Mouse (Mus musculus) right cerebral cortex, postnatal 36 days (tissue): ENCODE data around the gene Runx2.

Experiments
- DNase-seq, 2 experiments: peaks; one replicate each; pipeline ENCODE4 v3.0.0; 2022; ENCODE audit warnings: low spot score in 2 of 2, mixed read lengths in 1 of 2

Gene Runx2

DNA sequence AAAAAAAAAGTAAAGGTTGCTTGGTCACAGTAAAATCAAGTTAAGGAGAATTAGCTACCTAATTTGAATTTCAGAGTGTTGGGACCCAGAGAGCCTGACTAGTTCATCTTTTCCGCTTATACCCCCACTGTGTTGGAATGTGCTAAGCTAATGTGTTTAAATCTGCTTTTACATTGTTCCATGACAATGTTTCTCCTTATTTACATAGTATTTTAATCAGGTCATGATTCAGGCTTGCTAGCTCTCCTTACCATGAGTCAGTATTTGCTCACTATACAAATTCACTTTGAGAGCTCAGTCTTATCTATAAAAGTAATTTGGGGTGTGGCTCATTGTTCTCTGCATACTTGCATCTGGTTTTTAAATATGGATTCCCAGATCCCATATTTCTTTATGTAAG, 47.2 kb downstream of the Runx2 start:
- DNase-seq, result no peak

DNA sequence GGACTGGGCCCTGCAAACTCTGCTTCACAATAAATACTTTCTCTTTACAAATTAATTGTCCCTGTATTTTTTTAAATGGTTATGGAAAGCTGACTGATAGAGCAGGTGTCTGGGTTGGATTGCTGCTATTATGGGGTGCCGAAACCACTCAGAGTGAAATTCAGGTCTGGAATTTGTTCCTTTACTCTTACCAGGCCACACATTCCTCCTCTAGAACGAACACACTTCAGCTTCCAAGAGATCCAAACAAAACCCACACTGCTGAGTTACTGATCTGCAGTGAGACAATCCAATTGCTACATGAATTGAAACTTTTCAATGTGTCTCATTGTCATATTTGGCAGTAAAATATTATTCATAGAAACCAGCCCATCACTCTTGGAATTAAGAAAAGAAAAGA, 47.6 kb downstream of the Runx2 start:
- DNase-seq, result no peak

DNA sequence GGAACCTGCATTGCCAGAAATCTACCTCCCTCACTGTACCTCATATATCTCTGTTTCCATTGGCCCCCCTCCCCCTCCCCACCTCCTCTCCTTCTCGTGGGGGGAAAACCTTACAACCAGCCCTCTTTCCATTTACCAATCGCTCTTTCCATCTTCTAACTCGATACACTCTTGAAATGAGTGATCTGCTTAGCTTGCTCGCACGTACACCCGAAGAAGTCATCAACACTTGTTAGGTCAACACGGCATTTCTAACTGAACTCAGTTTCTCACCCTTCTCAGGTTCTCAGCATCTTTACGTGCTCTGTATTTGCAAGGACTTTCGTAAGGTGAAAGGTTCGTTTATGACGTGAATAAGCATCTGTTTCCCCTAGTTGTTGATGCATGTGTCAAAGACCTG, 48.3 kb downstream of the Runx2 start:
- no peak for DNase-seq

DNA sequence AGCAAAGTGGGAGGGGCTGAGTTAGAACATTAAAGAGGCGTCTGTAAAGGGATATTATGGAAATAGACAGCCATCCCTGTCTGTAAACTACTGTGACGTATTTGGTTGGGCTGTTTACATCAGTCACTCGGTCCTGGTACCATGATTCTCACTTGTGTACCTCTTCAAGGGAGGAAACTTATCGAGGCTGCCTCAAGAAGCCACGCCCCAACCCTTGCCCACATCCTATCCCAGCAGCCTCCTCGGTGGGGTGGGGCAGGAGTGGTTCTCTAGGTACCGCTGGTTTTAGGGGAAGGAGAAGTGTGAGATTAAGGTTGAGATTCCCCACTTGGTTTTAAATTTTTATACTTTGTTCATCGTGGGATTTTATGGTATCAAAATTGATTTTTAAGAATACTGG, 69.2 kb downstream of the Runx2 start:
- DNase-seq, result no peak

DNA sequence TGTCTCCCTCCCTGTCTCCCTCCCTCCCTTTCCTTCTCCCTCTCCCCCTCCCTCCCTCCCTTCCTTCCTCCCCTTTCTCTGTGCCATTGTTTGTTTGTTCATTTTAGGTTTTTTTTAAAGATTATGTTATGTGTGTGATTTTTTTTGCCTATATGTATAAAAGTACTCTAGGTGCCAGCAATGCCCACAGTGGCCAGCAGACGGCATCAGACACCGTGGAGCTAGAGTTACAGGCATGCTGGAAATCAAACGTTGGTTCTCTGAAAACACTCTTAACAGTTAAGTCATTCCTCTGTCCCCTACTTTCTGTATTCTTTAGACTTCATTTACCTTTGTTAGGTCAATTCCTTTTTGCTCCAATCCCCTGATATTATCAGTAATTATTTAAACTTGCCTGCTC, 70.8 kb downstream of the Runx2 start:
- DNase-seq, result no peak

DNA sequence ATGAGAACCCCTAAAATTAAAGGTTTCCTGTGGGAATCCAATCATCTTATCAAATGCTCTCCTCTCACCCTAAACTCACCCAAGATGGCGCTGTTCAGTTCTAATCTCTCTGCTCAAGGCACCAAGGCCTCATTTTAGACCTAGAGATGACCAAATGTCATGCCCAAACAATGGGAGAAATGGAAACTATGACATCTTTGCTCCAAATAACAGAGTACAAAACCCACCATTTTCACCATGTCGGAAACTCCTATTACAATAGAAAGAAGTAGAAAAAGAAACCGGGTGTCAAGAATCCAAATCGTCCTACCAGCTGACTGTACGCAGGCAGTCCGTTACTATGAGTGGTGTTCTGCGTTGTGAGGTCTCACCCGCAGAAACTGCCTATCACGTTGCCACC, 72.4 kb downstream of the Runx2 start:
- no peak for DNase-seq

DNA sequence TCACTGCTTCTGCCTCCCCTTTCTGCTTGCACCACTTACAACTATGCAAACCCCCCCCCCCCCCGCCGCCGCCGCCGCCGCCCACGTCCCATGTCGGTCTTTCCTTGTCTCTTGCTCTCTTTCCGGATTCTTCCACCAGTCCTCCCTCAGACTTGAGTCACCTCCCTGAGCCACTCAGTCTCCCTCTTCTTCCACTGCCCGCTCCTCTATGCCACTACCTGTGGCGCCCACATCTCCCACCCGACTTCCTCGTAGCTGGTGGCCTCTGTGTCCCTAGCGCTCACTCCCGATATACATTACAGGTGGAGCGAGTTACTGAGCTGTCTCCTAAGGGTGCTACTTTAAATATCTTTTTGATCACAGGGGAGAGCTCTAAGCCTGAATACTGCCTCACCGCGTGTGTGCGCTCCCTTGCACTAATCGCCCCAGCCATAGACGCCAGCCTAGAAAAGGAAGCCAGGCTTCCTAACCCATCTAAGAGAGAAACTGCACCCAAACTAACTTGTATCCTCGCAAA, 76.4 kb downstream of the Runx2 start:
- DNase-seq, result no peak

DNA sequence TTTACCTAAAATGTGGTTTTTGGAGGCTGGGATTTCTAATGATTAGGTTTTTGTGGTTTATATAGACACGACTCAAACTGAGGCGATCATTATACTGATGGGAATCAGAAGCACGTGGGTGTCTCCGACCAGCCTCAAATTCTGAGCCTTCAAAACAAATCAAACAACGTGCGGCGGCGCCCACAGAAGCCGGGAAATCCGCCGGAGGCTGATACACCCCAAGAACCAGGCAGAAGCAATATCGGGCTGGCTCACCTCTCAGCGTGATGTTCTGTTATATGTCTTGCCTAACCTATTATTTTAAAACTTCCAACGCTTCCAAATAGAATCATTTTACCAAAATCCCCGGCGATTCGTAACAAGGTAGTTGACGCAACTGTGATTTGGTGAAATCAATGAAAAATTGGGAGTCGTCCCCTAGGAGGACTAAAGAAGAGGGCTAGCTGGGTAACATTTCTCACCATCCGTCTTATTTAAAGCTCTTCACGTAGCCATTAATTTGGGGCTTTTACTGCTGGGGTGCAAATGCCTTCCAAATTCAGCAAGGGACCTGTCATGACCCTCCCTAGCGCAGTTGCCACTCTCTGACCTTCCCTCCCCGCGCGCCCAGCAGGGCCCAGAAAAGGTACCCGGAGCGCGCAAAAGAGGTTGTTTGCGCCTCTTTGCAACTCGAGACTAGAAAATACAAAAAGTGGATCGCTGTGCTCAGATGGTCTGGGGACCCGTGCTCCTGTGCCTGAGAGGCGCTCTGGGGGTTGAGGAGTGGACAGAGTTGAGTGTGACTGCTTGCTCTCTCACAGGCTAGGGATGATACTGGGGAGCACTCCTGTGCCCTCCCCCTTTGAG, 77.1 kb downstream of the Runx2 start:
- DNase-seq, result no peak

DNA sequence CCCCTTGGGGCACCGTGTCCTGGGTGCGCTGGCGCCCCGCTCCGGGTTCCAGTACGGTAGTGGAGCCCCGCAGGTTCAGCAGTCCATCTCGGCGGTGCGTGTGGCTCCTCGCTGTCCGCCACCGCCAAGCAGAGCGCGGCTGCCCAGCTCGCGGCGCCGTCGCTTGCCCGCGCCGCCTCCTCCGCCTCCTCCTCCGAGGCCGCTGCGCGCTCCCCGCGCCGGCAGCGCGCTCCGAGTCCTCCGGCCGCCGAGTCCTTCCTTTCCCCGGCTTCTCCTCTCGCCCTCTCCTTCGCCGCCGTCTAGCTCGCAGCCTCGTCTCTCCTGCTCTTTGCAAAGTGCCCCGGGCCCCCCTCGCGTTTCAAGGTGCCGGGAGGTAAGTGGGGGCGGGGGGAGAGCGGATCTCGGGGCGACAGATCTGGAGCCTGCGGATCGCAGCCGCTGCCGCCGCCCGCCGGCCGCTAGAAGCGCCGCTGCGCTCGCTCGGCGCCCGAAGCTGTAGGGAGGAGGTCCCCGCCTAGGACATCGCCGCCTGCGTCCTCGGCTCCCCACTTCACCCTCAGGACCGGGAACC, 78.5 kb downstream of the Runx2 start:
- peak; percentile 45 to 53 for DNase-seq

DNA sequence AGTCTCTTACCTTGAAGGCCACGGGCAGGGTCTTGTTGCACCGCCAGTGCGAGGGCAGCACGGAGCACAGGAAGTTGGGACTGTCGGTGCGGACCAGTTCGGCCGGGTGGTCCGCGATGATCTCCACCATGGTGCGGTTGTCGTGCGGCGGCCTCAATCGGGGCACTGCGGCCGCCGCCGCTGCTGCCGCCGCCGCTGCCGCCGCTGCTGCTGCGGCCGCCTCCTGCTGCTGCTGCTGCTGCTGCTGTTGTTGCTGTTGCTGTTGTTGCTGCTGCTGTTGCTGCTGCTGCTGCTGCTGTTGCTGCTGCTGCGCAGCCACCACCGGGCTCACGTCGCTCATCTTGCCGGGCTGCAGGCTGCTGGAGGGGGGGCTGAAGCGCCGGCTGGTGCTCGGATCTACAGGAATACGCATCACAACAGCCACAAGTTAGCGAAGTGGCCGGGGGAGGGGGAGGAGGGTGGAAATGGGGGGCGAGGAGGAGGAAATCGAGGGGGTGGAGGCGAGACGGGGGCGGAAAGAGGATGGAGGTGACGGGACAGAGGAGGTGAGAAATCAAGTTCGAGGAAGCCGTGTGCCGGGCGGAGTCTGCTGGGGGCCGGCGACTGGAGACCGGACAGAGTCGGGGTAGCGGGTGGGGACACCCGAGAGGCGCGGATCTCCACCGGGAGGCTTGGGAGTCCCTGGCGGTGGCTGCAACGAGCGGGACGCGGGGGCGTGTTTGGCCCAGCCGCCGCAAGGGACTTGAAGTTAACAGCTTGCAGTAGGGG, 79.2 kb downstream of the Runx2 start:
- DNase-seq, result peak; percentile 20 to 34

DNA sequence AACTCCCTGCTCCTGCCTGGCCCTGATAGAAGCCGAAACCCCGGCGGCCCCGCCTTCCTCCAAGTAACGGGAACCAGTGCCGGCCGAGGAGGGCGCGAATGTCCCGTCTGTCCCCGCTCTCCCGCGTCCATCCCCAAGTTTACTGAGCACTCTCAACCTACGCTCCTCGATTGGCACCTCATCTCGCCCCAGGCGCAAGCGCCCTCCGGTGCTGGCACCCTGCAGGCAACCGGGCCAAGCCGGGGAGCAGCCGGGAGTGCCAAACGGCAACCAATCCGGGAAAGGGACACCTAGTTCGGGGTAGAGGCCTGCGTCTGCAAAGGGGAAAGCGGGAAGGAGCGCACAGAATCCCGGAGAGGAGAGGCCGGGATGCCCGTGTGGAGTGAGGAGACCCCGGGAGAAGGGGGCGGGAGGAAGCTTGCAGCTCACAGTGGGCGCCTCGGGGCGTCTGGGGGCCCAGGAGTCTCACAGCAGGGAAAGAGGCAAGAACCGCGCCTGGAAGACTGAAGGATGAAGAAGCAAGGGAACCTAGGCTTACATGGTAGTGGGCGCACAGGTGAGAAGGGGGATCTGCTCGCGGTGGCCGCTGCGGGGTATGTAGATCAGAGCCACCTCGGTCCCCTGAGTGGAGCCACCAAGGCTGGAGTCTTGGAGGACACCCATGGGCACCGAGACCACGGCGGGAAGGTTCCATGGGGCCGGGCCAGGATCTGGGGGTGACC, 79.9 kb downstream of the Runx2 start:
- peak in 1 of 2 experiments; percentile 6 for DNase-seq

DNA sequence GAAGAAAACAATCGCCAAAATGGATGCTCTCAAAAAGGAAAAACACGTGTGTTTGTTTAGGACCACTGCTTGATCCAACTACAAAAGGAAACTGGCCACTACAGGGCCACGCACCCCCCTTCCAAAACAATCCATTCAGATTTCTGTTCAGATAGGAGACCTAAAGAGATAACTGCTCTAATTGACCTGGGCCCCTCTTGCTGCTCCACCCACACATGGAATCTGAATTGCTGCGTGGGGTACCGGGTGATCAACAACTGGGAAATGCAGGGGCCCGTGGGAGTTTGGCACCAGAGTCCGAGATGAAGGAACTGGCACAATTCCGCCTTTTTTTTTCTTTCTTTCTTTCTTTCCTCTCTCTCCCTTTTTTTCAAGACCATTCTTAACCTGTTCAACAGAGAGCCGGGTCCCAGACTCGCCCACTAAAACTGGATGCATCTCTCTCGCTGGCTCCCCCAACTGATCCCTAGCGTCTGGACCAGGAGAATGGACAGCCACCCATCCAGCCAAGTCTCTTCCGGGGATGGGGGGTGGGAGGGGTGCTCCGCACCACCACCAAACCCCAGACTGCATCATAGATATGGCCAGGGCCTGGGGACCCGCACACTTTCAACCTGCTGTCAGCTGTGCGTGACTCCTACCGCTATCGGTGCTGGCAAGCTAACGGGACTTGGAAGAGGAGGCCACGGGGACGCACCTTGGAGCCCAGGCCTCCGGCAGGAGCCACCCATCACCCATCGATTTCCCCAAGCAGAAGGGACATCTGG, 80.9 kb downstream of the Runx2 start:
- no peak for DNase-seq

DNA sequence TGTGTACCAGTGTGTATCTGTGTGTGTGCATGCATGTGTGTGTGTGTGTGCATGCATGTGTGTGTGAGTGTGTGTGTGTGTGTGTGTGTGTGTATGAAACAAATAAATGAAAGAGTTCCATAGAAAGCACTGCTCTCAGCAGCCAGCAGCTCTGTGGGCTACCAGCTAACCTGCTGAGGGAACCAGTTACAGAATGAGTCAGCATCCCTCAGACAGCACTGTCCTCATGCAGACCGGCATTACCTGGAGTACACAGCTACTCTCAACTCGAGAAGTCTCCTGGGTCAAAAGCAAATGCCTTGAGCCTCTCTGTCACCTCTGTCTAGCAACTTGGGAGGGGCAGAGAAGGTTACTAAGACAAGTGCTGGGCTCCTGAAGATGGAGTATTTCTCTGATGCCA, 86.1 kb downstream of the Runx2 start:
- DNase-seq, result no peak

DNA sequence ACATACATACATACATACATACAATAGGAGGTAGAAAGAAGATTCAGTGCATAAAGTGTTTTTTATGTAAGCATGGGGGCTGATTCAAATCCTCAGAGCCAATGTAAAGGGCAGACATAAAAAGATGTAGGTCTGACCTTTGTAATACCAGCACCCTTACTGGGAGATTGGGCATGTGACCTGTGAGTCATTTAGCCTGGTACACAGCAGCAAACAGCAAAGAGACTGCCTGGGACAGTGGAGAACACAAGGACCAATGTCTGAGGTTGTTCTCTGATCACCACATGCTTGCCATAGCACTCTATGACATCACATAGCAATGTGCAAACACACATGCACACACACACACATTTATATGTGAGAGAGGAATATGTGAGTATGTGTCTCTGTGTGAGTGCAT, 86.9 kb downstream of the Runx2 start:
- no peak for DNase-seq

DNA sequence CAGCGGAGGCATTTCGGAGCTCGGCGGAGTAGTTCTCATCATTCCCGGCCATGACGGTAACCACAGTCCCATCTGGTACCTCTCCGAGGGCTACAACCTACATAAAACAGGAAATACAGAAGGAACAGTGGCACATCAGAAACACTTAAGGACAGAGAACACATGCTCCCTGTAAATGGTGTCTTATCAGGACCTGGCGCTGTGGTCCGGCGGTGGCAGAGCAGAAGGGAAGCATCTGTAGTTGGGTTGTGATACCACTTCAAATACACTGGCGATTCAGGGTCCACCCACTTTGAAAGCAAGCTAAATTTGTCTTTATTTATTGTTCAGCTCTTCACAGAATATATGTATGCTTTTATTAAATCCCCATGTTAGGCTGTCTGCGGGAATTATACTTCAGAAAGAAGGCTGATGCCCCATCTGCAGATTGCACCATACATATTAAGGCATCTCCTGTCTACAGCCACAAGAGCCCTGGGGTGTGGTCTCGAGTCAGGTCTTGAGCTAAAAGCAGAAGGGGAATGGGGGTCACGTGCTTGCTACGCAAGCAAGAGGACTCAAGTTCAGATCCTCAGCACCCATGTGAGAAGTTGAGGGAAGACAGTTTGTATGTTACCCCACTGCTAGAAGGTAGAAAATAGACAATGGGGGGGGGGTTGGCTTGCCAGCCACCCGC, 89.7 kb downstream of the Runx2 start:
- no peak for DNase-seq

DNA sequence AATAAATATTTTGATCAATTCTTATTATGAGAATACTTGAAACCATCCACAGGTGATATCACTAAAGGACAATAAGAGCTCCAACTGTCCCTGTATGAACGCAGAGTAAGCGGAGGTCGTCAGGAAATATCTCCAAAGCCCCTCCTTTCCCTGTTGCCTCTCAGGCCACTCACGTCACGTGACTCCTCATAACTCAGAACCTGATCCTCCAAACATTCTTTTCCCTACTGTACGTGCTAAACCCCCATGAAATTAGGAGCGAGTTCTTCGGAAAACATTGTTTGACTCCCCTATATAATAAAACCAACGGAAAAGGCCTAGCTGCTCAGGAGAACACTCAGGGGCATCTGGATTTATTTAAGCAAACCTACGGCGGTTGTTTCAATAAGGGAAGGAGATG, 90.3 kb downstream of the Runx2 start:
- DNase-seq, result no peak

DNA sequence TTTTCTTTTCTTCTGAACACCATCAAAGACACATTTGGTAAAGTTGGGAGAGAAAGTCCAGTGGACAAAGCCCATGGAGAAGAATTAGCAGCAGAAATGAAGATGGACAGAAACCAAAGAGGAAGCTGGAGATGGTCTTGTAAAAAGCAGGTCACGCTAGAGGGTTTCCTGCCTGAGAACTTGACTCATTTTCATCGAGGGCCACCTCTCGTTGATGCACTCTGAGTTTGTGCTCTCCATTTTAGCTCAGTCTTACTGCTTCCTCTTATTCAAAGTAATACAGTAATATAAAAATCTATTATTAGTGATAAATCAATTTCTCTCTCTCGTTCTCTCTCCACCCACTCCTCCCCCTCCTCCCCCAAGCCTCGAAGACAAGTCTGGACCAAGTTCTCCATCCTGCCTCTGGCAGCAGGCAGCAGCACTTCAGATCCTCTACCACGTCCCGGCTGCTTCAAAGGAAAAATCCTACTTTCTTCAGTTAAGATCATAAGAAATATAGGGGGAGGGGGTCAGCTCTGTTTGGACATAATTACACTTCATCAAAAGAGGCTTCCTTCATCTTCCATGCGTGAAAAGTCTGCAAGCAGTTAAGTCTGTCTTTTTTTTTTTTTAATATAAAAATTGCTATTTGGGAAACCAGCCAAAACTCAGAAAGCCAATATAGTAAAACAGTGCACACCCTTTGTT, 92.3 kb downstream of the Runx2 start:
- DNase-seq, result no peak

DNA sequence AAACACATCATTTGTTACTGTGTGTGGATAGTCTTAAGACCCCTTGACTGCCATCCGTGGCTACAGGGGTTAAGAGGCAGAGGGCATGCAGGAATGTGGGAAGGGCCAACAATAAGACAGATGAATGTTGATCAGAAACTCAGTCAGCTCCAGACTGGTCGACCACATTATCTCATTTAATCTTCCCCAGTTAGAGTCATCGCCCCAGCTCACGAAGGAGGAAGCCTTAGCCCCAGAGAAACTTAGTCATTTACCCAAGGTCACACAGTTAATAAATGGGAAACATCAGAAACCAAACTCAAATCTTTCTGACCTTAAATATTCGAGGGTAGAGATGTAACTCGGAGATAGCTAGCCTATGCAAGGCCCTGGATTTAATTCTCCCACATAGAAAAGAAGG, 96.0 kb downstream of the Runx2 start:
- no peak for DNase-seq

DNA sequence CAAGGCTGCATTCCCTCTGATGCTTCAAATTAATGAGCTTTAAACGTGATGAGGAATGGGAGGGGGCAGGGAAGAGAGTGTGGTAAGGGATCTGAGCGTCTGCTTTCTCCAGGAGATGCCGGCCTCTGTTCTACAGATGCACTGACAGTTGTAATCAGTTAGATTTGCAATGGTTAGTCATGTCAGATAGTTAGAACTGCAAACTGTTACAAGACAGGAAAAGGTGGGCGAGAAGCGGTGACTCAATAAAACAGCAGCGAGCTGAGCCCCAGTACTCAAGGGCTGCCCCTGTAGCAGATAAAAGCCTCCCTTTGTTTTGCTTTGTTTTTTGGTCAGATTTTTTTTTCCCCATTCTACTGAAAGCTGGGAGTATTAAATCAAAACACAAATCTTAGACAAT, 96.6 kb downstream of the Runx2 start:
- no peak for DNase-seq

DNA sequence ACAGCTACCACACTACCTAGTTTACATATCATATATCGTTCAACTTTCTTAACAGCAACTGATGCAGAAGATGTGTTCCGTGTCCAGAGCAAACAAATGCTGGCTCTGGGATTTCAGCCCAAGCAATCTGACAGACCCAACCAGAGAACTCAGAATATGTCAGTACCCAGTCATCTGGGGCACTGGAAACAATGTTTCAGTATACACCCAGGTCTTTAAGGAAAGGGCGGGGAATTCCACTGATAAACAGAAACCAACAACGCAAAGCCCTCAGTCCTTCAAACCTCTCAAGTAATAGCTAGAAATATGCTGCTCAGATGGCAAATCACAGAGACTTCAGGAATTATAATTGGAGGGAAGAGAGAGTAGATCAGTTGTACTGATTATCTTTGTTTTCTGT, 100.5 kb downstream of the Runx2 start:
- no peak for DNase-seq
